Mouse (Mus musculus): Measurements from ENCODE around the gene Intu. TPM values are rescaled to one million over a fixed set of nuclear protein-coding genes. Genes with fewer than 3 reads are reported as not detected.

Gene Intu
- polyA plus RNA-seq, 1 experiment: 2.7 TPM

DNA sequence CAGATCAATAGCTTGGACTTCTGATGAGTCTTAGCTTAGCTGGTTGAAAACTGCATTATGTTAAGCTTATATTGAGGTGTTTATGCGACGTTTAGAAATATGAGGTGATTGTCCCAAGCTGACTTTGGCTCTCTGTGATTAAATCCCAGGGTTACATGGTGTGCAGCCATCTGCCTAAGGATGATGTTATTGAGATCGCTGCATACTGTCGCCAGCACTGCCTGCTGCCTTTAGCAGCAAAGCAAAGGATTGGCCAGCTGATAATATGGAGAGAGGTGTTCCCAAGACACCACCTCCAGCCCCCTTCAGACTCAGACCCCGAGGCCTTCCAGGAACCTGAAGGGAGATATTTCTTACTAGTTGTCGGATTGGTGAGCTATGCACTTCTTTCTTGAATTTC is 160.5 kb downstream of the Intu start:
- Histone ChIP-seq H3K79me2 (ENCODE audit: control insufficient read depth, insufficient read depth) (no peaks in the 10 kb centered on the region), H3K4me2 (ENCODE audit: low read depth) (no peak overlapping the region), H3ac (ENCODE audit: control insufficient read depth, insufficient read length) (no peak overlapping the region), H3K36me3 (ENCODE audit: control insufficient read depth, insufficient read depth) (no peaks in the 10 kb centered on the region), H3K27me3 (ENCODE audit: control insufficient read depth, insufficient read depth, insufficient read length) (no peaks in the 10 kb centered on the region), H3K4me3 (no peak overlapping the region)
- TF ChIP-seq E2F4 (IDR thresholded peaks at IDR 0.05; ENCODE audit: insufficient read depth) (no peak), TCF12 (IDR thresholded peaks at IDR 0.05; ENCODE audit: insufficient read depth, poor library complexity, severe bottlenecking) (no peak), CEBPB (IDR thresholded peaks at IDR 0.05; ENCODE audit: insufficient read depth, poor library complexity, severe bottlenecking) (no peak), USF1 (IDR thresholded peaks at IDR 0.05; ENCODE audit: low read depth) (no peak), MYOG (IDR thresholded peaks at IDR 0.05; ENCODE audit: control insufficient read depth in 1 of 3, insufficient read depth in 1 of 3, insufficient read length in 2 of 3, low read depth in 2 of 3) (no peak), SRF (IDR thresholded peaks at IDR 0.05; ENCODE audit: control insufficient read depth, insufficient read length, low read depth) (no peak), MAX (IDR thresholded peaks at IDR 0.05; ENCODE audit: low read depth) (no peak), TCF3 (IDR thresholded peaks at IDR 0.05; ENCODE audit: insufficient read length, low read depth) (no peak), POLR2A (IDR thresholded peaks at IDR 0.05; ENCODE audit: insufficient read length, low read depth) (no peak), POLR2AphosphoS2 (IDR thresholded peaks at IDR 0.05; ENCODE audit: insufficient read length, low read depth) (no peak), MYOD1 (IDR thresholded peaks at IDR 0.05; ENCODE audit: control insufficient read depth in 1 of 3, insufficient read length in 2 of 3, low read depth in 2 of 3) (no peak)

DNA sequence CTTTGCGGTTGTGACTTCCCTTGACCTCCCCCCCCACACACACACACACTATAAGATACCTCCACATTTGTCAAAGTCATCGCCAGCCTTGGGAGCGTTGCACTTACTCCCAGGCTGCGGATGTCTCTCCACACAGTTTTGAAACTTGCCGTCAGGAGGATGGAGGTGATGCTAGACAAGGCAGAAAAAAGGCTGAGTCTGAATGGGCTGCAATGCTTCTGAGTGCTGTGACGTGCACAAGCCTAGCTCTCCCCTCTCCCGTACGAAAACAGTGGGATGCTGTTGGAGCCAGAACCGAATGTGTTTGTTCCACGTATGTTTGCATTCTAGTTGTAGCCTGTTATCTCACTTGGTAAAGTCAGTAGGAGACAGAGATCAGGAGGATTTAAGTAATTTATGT is 162.3 kb downstream of the Intu start:
- no peaks in the 10 kb centered on the region for H3K79me2 ChIP-seq (ENCODE audit: control insufficient read depth, insufficient read depth)
- TF ChIP-seq TCF12 (IDR thresholded peaks at IDR 0.05; ENCODE audit: insufficient read depth, poor library complexity, severe bottlenecking) (no peak), REST (IDR thresholded peaks at IDR 0.05; ENCODE audit: insufficient read depth, insufficient read length) (no peak), POLR2A (IDR thresholded peaks at IDR 0.05; ENCODE audit: insufficient read length, low read depth) (no peak), POLR2AphosphoS2 (IDR thresholded peaks at IDR 0.05; ENCODE audit: insufficient read length, low read depth) (no peak), SRF (IDR thresholded peaks at IDR 0.05; ENCODE audit: control insufficient read depth, insufficient read length, low read depth) (no peak), MAX (IDR thresholded peaks at IDR 0.05; ENCODE audit: low read depth) (no peak), TCF3 (IDR thresholded peaks at IDR 0.05; ENCODE audit: insufficient read length, low read depth) (no peak), MYOD1 (IDR thresholded peaks at IDR 0.05; ENCODE audit: control insufficient read depth in 1 of 3, insufficient read length in 2 of 3, low read depth in 2 of 3) (no peak), CEBPB (IDR thresholded peaks at IDR 0.05; ENCODE audit: insufficient read depth, poor library complexity, severe bottlenecking) (no peak), MYOG (IDR thresholded peaks at IDR 0.05; ENCODE audit: control insufficient read depth in 1 of 3, insufficient read depth in 1 of 3, insufficient read length in 2 of 3, low read depth in 2 of 3) (no peak), E2F4 (IDR thresholded peaks at IDR 0.05; ENCODE audit: insufficient read depth) (no peak), USF1 (IDR thresholded peaks at IDR 0.05; ENCODE audit: low read depth) (no peak)
- no peak overlapping the region for H3ac ChIP-seq (ENCODE audit: control insufficient read depth, insufficient read length)
- H3K4me2 ChIP-seq (ENCODE audit: low read depth): no peak overlapping the region
- no peak overlapping the region for H3K4me3 ChIP-seq
- H3K27me3 ChIP-seq (ENCODE audit: control insufficient read depth, insufficient read depth, insufficient read length): no peaks in the 10 kb centered on the region
- H3K36me3 ChIP-seq (ENCODE audit: control insufficient read depth, insufficient read depth): peaks cover 4% of the 10 kb centered on the region

DNA sequence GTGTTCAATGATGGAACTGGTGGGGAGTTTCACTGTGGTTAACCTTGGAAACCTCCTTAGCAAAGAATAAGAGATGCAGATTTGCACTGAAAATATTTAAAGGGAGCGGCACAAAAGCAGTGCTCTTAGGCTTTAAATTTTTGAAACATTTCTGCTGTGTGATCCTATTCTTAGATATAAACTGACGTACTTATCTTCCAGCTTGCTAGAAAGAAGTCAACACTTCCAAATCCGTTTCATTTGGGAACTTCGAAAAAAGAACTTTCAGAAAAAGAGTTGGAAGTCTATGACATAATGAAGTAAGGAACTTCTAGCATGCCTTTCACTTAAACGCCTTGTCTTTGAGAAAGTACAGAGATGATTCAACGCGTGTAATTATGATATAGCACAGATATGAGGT is 162.9 kb downstream of the Intu start:
- TF ChIP-seq MYOD1 (IDR thresholded peaks at IDR 0.05; ENCODE audit: control insufficient read depth in 1 of 3, insufficient read length in 2 of 3, low read depth in 2 of 3) (no peak), MYOG (IDR thresholded peaks at IDR 0.05; ENCODE audit: control insufficient read depth in 1 of 3, insufficient read depth in 1 of 3, insufficient read length in 2 of 3, low read depth in 2 of 3) (no peak), POLR2AphosphoS2 (IDR thresholded peaks at IDR 0.05; ENCODE audit: insufficient read length, low read depth) (no peak), SRF (IDR thresholded peaks at IDR 0.05; ENCODE audit: control insufficient read depth, insufficient read length, low read depth) (no peak), MAX (IDR thresholded peaks at IDR 0.05; ENCODE audit: low read depth) (no peak), USF1 (IDR thresholded peaks at IDR 0.05; ENCODE audit: low read depth) (no peak), TCF3 (IDR thresholded peaks at IDR 0.05; ENCODE audit: insufficient read length, low read depth) (no peak), TCF12 (IDR thresholded peaks at IDR 0.05; ENCODE audit: insufficient read depth, poor library complexity, severe bottlenecking) (no peak), CEBPB (IDR thresholded peaks at IDR 0.05; ENCODE audit: insufficient read depth, poor library complexity, severe bottlenecking) (no peak), POLR2A (IDR thresholded peaks at IDR 0.05; ENCODE audit: insufficient read length, low read depth) (no peak), REST (IDR thresholded peaks at IDR 0.05; ENCODE audit: insufficient read depth, insufficient read length) (no peak), E2F4 (IDR thresholded peaks at IDR 0.05; ENCODE audit: insufficient read depth) (no peak)
- Histone ChIP-seq H3K36me3 (ENCODE audit: control insufficient read depth, insufficient read depth) (peaks cover 4% of the 10 kb centered on the region), H3K4me2 (ENCODE audit: low read depth) (no peak overlapping the region), H3K27me3 (ENCODE audit: control insufficient read depth, insufficient read depth, insufficient read length) (no peaks in the 10 kb centered on the region), H3ac (ENCODE audit: control insufficient read depth, insufficient read length) (no peak overlapping the region), H3K79me2 (ENCODE audit: control insufficient read depth, insufficient read depth) (no peaks in the 10 kb centered on the region), H3K4me3 (no peak overlapping the region)

DNA sequence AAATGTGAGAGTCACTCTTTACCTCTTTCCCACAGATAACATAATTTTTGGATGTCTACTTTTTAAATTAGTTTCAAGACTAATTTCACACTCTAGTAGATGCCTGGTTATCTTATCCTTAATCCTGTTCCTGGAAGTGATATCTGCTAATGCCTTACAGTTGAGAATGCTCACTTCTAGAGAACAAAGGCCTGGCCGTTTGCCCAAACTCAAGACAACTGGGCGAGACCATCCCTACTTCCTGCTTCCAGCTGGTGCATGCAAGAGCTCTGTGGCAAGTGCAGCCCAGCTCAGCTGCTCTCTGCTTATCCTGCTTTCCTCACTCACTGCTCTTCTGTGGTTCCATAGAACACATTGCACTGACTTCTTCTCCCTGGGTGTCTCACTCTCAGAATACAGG is 163.4 kb downstream of the Intu start:
- H3K4me3 ChIP-seq: no peak overlapping the region
- no peak overlapping the region for H3ac ChIP-seq (ENCODE audit: control insufficient read depth, insufficient read length)
- peak overlapping the region; percentile 2 for H3K4me2 ChIP-seq (ENCODE audit: low read depth)
- H3K36me3 ChIP-seq (ENCODE audit: control insufficient read depth, insufficient read depth): peaks cover 4% of the 10 kb centered on the region
- H3K27me3 ChIP-seq (ENCODE audit: control insufficient read depth, insufficient read depth, insufficient read length): no peaks in the 10 kb centered on the region
- TF ChIP-seq TCF3 (IDR thresholded peaks at IDR 0.05; ENCODE audit: insufficient read length, low read depth) (peak; percentile 94), SRF (IDR thresholded peaks at IDR 0.05; ENCODE audit: control insufficient read depth, insufficient read length, low read depth) (no peak), POLR2A (IDR thresholded peaks at IDR 0.05; ENCODE audit: insufficient read length, low read depth) (no peak), MYOD1 (IDR thresholded peaks at IDR 0.05; ENCODE audit: control insufficient read depth in 1 of 3, insufficient read length in 2 of 3, low read depth in 2 of 3) (peak; percentile 63 to 97 (median 96)), E2F4 (IDR thresholded peaks at IDR 0.05; ENCODE audit: insufficient read depth) (no peak), USF1 (IDR thresholded peaks at IDR 0.05; ENCODE audit: low read depth) (no peak), CEBPB (IDR thresholded peaks at IDR 0.05; ENCODE audit: insufficient read depth, poor library complexity, severe bottlenecking) (no peak), REST (IDR thresholded peaks at IDR 0.05; ENCODE audit: insufficient read depth, insufficient read length) (no peak), MYOG (IDR thresholded peaks at IDR 0.05; ENCODE audit: control insufficient read depth in 1 of 3, insufficient read depth in 1 of 3, insufficient read length in 2 of 3, low read depth in 2 of 3) (peak; percentile 89 to 100 (median 96)), MAX (IDR thresholded peaks at IDR 0.05; ENCODE audit: low read depth) (no peak), POLR2AphosphoS2 (IDR thresholded peaks at IDR 0.05; ENCODE audit: insufficient read length, low read depth) (no peak), TCF12 (IDR thresholded peaks at IDR 0.05; ENCODE audit: insufficient read depth, poor library complexity, severe bottlenecking) (peak; percentile 92)
- H3K79me2 ChIP-seq (ENCODE audit: control insufficient read depth, insufficient read depth): no peaks in the 10 kb centered on the region

Measured in myocyte (in vitro differentiated cells).